ENCODE assay signal across 33 mouse cellular contexts in the genomic region with DNA sequence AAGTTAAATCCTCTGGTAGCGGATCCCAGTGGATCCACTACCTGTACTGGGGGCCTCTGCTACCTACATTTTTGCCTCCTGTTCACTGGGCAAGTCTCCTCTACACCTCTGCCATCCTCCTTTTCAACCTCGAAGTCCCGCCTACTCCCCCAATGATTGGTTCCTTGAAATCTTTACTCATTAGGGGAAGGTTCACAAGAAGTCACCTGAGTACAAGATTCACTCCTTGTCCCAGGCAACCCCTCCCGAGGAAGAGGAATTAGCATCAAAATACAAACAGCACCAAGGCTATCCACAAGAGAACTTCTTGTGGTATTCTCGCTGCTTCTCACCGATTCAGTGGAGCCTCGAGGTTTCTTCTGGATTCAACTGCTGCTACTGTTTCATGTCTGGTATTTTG. TPM values are rescaled to one million over a fixed set of nuclear protein-coding genes. Genes with fewer than 3 reads are reported as not detected.
"Had no signal": no experiment of that assay in that cellular context is flagged by ENCODE, and none has a peak within 500 bp of the region (broad histone marks: within the 10 kb centered on the region; RNA-seq: fewer than 3 reads in every experiment).

No protein-coding gene starts in this region.

- H3K27me3 ChIP-seq: hindbrain, embryonic 12.5 days; intestine, embryonic 15.5 days; kidney, embryonic 15.5 days; limb, embryonic 13.5 days; limb, embryonic 15.5 days had no signal

- H3K9ac ChIP-seq: heart, embryonic 13.5 days; heart, embryonic 15.5 days; hindbrain, embryonic 12.5 days; hindbrain, embryonic 14.5 days; intestine, embryonic 15.5 days; kidney, embryonic 15.5 days; limb, embryonic 13.5 days; limb, embryonic 15.5 days; liver, embryonic 12.5 days; liver, embryonic 14.5 days had no signal

- ATAC-seq: hindbrain, embryonic 16.5 days; inflammation-experienced regulatory T-cells, adult 6 months; intestine, embryonic 15.5 days; intestine, postnatal 0 days; liver, embryonic 12.5 days had no signal

- H3K4me3 ChIP-seq: gastrocnemius, adult 2 months; heart, embryonic 13.5 days; heart, embryonic 15.5 days; hindbrain, embryonic 10.5 days; hindbrain, embryonic 12.5 days; intestine, embryonic 15.5 days; kidney, embryonic 15.5 days; limb, embryonic 13.5 days; limb, embryonic 15.5 days; liver, embryonic 12.5 days had no signal

- H3K9me3 ChIP-seq: heart, embryonic 13.5 days; heart, embryonic 15.5 days; hindbrain, embryonic 10.5 days; hindbrain, embryonic 12.5 days; intestine, embryonic 15.5 days; kidney, embryonic 15.5 days; limb, embryonic 13.5 days; limb, embryonic 15.5 days; liver, embryonic 12.5 days had no signal

- DNase-seq: gastrocnemius, adult 2 months; gastrocnemius, postnatal 10 days; gastrocnemius, postnatal 25 days; heart, postnatal 4 days; kidney, adult 18-20 months; kidney, adult 8-10 months; kidney, postnatal 14 days; kidney, postnatal 36 days; layer of hippocampus, adult 9-11 months; layer of hippocampus, postnatal 36 days; left cerebral cortex, postnatal 4 days had no signal

- H3K36me3 ChIP-seq: heart, embryonic 13.5 days; heart, embryonic 15.5 days; hindbrain, embryonic 10.5 days; hindbrain, embryonic 12.5 days; intestine, embryonic 15.5 days; kidney, embryonic 15.5 days; limb, embryonic 13.5 days; limb, embryonic 15.5 days; liver, embryonic 12.5 days had no signal

- H3K4me1 ChIP-seq: heart, embryonic 13.5 days; heart, embryonic 15.5 days; hindbrain, embryonic 10.5 days; hindbrain, embryonic 12.5 days; intestine, embryonic 15.5 days; kidney, embryonic 15.5 days; limb, embryonic 13.5 days; limb, embryonic 15.5 days; liver, embryonic 12.5 days had no signal

- H3K27ac ChIP-seq: gastrocnemius, adult 2 months; heart, embryonic 13.5 days; heart, embryonic 15.5 days; hindbrain, embryonic 10.5 days; hindbrain, embryonic 12.5 days; hindbrain, embryonic 14.5 days; intestine, embryonic 15.5 days; kidney, embryonic 15.5 days; kidney, postnatal 0 days; limb, embryonic 13.5 days; limb, embryonic 15.5 days; liver, embryonic 12.5 days; liver, embryonic 14.5 days had no signal

- H3K4me2 ChIP-seq: heart, embryonic 11.5 days; heart, embryonic 13.5 days; heart, embryonic 15.5 days; hindbrain, embryonic 12.5 days; hindbrain, embryonic 14.5 days; intestine, embryonic 15.5 days; kidney, embryonic 15.5 days; limb, embryonic 13.5 days; limb, embryonic 15.5 days; liver, embryonic 12.5 days had no signal

RNA-seq across cellular contexts. Expression of gene Gm43951, which starts 25.4 kb away (rescaled TPM):
- polyA plus RNA-seq: heart, embryonic 11.5 days; inflammation-experienced regulatory T-cells, adult 6 months; intestine, postnatal 0 days; liver, embryonic 16.5 days had no signal

RNA-seq across cellular contexts. Expression of gene Slc13a5, which starts 35.0 kb away (rescaled TPM):
- total RNA-seq: gastrocnemius, adult 2 months; granulocyte monocyte progenitor cell, adult 5-6 weeks; heart, adult 8-10 months; heart, postnatal 25 days had no signal
- polyA plus RNA-seq: heart, postnatal 0 days; inflammation-experienced regulatory T-cells, adult 6 months; limb, embryonic 11.5 days; liver, embryonic 12.5 days; liver, embryonic 14.5 days; liver, embryonic 16.5 days had no signal
